31 mouse cellular contexts compared by ENCODE assay signal in genomic region chr11:90464046-90464595, GRCm38 (mm10).
DNase-seq lines count a peak whose midpoint lies in the region; ATAC-seq lines count a peak whose summit lies in the region.
"Had no signal": no experiment of that assay in that cellular context is flagged by ENCODE, and none has a peak within 500 bp of the region (broad histone marks: within the 10 kb centered on the region; RNA-seq: fewer than 3 reads in every experiment).

No protein-coding gene starts in this region.

- 41% methylated on average over 10 of the region's 10 CpGs for WGBS in embryonic facial prominence, embryonic 14.5 days

- DNase-seq in CD4-positive, CD25-positive, alpha-beta regulatory T cell, adult 2 months (ENCODE audit: low read depth, low spot score): peak; percentile 2
- peak; percentile 21 for DNase-seq in embryo, embryonic 10.5 days (ENCODE audit: low spot score)
- no peak for DNase-seq in embryo, embryonic 10 days (ENCODE audit: low spot score)
- peak; percentile 51 for DNase-seq in T-cell, adult 2 months (ENCODE audit: low spot score)
- peak; percentile 13 for DNase-seq in embryonic facial prominence, embryonic 14.5 days (ENCODE audit: low spot score)
- DNase-seq in MN1 (ENCODE audit: low spot score): no peak
- DNase-seq in layer of hippocampus, adult 9-10 months (ENCODE audit: low spot score): no peak
- DNase-seq: cerebellum, adult 11-12 months; cerebellum, postnatal 10 days; gastrocnemius, postnatal 25 days; heart, adult 11 months; kidney, adult 9 months; kidney, postnatal 10 days; layer of hippocampus, adult 9-11 months; liver, postnatal 0 days; lung, postnatal 36 days; right cerebral cortex, adult 18-20 months; right cerebral cortex, postnatal 4 days; thymus, adult 18-20 months; thymus, postnatal 4 days had no signal

- no peak overlapping the region for H3K4me2 ChIP-seq in embryonic facial prominence, embryonic 14.5 days (ENCODE audit: low read depth, low read length)
- H3K4me2 ChIP-seq: heart, embryonic 15.5 days; liver, embryonic 12.5 days; midbrain, embryonic 11.5 days; neural tube, embryonic 12.5 days had no signal

- no peaks in the 10 kb centered on the region for H3K9me3 ChIP-seq in embryonic facial prominence, embryonic 14.5 days (ENCODE audit: control insufficient read depth, low read length)
- H3K9me3 ChIP-seq: heart, embryonic 10.5 days; heart, embryonic 15.5 days; liver, embryonic 12.5 days; neural tube, embryonic 12.5 days had no signal

- no peaks in the 10 kb centered on the region for H3K36me3 ChIP-seq in embryonic facial prominence, embryonic 14.5 days (ENCODE audit: control insufficient read depth, insufficient read depth, low read length)
- H3K36me3 ChIP-seq: heart, embryonic 10.5 days; heart, embryonic 15.5 days; liver, embryonic 12.5 days; neural tube, embryonic 12.5 days had no signal

- no peak for ATAC-seq in CD4-positive, CD25-positive, alpha-beta regulatory T cell, adult 4 months
- ATAC-seq in embryonic facial prominence, embryonic 14.5 days (ENCODE audit: low read depth): no peak
- ATAC-seq: forebrain, embryonic 14.5 days; intestine, embryonic 16.5 days; liver, embryonic 12.5 days; liver, postnatal 0 days; midbrain, embryonic 16.5 days had no signal

- H3K9ac ChIP-seq in embryonic facial prominence, embryonic 14.5 days (ENCODE audit: low read depth, low read length): no peak overlapping the region
- H3K9ac ChIP-seq: heart, embryonic 15.5 days; liver, embryonic 12.5 days; liver, postnatal 0 days; neural tube, embryonic 12.5 days had no signal

- no peak overlapping the region for H3K4me3 ChIP-seq in embryonic facial prominence, embryonic 14.5 days (ENCODE audit: low read depth, low read length)
- H3K4me3 ChIP-seq: heart, embryonic 10.5 days; heart, embryonic 15.5 days; left cerebral cortex, adult 2 months; liver, embryonic 12.5 days; neural tube, embryonic 12.5 days had no signal

- no peak overlapping the region for H3K27ac ChIP-seq in embryonic facial prominence, embryonic 14.5 days (replicated peaks; ENCODE audit: low read depth, low read length)
- H3K27ac ChIP-seq: heart, embryonic 10.5 days; heart, embryonic 15.5 days; left cerebral cortex, adult 2 months; liver, embryonic 12.5 days; neural tube, embryonic 12.5 days; stomach, postnatal 0 days had no signal

- peaks cover 22% of the 10 kb centered on the region; the same call in 1 of the 2 replicates for H3K4me1 ChIP-seq in embryonic facial prominence, embryonic 14.5 days (ENCODE audit: control insufficient read depth, insufficient read depth, low read length)
- H3K4me1 ChIP-seq: heart, embryonic 10.5 days; heart, embryonic 15.5 days; liver, embryonic 12.5 days; neural tube, embryonic 12.5 days had no signal

- no peaks in the 10 kb centered on the region for H3K27me3 ChIP-seq in embryonic facial prominence, embryonic 14.5 days (replicated peaks; ENCODE audit: control insufficient read depth, insufficient read depth, low read length)
- H3K27me3 ChIP-seq: heart, embryonic 15.5 days; liver, embryonic 12.5 days; neural tube, embryonic 12.5 days had no signal

Comparison
In these comparisons a context has a peak if more than half of its experiments do, and no peak if none do; other contexts are left out.
1. DNase-seq: peak in CD4-positive, CD25-positive, alpha-beta regulatory T cell, adult 2 months (single experiment), embryo, embryonic 10.5 days (single experiment), T-cell, adult 2 months (single experiment) and embryonic facial prominence, embryonic 14.5 days (single experiment); none in embryo, embryonic 10 days (single experiment), MN1 (single experiment) and layer of hippocampus, adult 9-10 months (single experiment).